Mouse (Mus musculus) myocyte (in vitro differentiated cells): ENCODE results near the gene Rad9b.

Source experiments
- MAX ChIP-seq: IDR thresholded peaks from one replicate; pipeline ENCODE4 v1.6.1; 2011; ENCODE audit warnings: low read depth, mild to moderate bottlenecking, control low read depth
- MYOD1 ChIP-seq, 3 experiments: IDR thresholded peaks; one replicate each; pipeline ENCODE4 v1.6.1; 2011; ENCODE audit warnings: control low read depth in 2 of 3, low read depth in 2 of 3, mild to moderate bottlenecking in 2 of 3, moderate library complexity in 1 of 3; ENCODE audit not compliant: insufficient read length in 2 of 3, control insufficient read depth in 1 of 3
- MYOG ChIP-seq, 3 experiments: IDR thresholded peaks; one replicate each; pipeline ENCODE4 v1.6.1; 2011; ENCODE audit warnings: control low read depth in 2 of 3, low read depth in 2 of 3, mild to moderate bottlenecking in 2 of 3; ENCODE audit not compliant: insufficient read length in 2 of 3, control insufficient read depth in 1 of 3, insufficient read depth in 1 of 3
- POLR2A ChIP-seq: IDR thresholded peaks from one replicate; pipeline ENCODE4 v1.6.1; 2011; ENCODE audit warnings: low read depth, mild to moderate bottlenecking, control low read depth, moderate library complexity; ENCODE audit not compliant: insufficient read length
- POLR2AphosphoS2 ChIP-seq: IDR thresholded peaks from one replicate; pipeline ENCODE4 v1.6.1; 2011; ENCODE audit warnings: low read depth, control low read depth; ENCODE audit not compliant: insufficient read length
- REST ChIP-seq: IDR thresholded peaks from one replicate; pipeline ENCODE4 v1.6.1; 2011; ENCODE audit warnings: mild to moderate bottlenecking, control low read depth, moderate library complexity; ENCODE audit not compliant: insufficient read depth, insufficient read length
- SRF ChIP-seq: IDR thresholded peaks from one replicate; pipeline ENCODE4 v1.6.1; 2011; ENCODE audit warnings: low read depth; ENCODE audit not compliant: control insufficient read depth, insufficient read length
- TCF12 ChIP-seq: IDR thresholded peaks from one replicate; pipeline ENCODE4 v1.6.1; 2011; ENCODE audit warnings: mild to moderate bottlenecking, control low read depth; ENCODE audit not compliant: poor library complexity, insufficient read depth, severe bottlenecking
- USF1 ChIP-seq: IDR thresholded peaks from one replicate; pipeline ENCODE4 v1.6.1; 2011; ENCODE audit warnings: low read depth, mild to moderate bottlenecking, control low read depth, moderate library complexity

- TF ChIP-seq POLR2A (no peak), TCF12 (no peak), REST (no peak), MYOG (IDR thresholded peaks at IDR 0.05; ENCODE audit: control insufficient read depth in 1 of 3, insufficient read depth in 1 of 3, insufficient read length in 2 of 3, low read depth in 2 of 3) (no peak), SRF (no peak), MYOD1 (IDR thresholded peaks at IDR 0.05; ENCODE audit: control insufficient read depth in 1 of 3, insufficient read length in 2 of 3, low read depth in 2 of 3) (no peak), USF1 (no peak), POLR2AphosphoS2 (no peak), MAX (no peak)
Measured at GRCm38 (mm10) chr5:122344260-122344659, 9.8 kb downstream of the Rad9b start.
